Mouse (Mus musculus) ovary, adult 10 weeks (tissue): ENCODE results near the gene Slain2. TPM values are rescaled to one million over a fixed set of nuclear protein-coding genes. Genes with fewer than 3 reads are reported as not detected.

Experiments
- polyA plus RNA-seq: library from polyadenylated mRNA; stranded (reverse); fragments of 350-450 nt; fragmentation: Illumina TruSeq; extraction: RNeasy Lipid Tissue Mini Kit (QIAGEN cat#74804); gene quantifications from one replicate; pipeline ENCODE4 v1.2.3, GENCODE M21; 2014

The Slain2 gene
- 162 TPM for polyA plus RNA-seq

DNA sequence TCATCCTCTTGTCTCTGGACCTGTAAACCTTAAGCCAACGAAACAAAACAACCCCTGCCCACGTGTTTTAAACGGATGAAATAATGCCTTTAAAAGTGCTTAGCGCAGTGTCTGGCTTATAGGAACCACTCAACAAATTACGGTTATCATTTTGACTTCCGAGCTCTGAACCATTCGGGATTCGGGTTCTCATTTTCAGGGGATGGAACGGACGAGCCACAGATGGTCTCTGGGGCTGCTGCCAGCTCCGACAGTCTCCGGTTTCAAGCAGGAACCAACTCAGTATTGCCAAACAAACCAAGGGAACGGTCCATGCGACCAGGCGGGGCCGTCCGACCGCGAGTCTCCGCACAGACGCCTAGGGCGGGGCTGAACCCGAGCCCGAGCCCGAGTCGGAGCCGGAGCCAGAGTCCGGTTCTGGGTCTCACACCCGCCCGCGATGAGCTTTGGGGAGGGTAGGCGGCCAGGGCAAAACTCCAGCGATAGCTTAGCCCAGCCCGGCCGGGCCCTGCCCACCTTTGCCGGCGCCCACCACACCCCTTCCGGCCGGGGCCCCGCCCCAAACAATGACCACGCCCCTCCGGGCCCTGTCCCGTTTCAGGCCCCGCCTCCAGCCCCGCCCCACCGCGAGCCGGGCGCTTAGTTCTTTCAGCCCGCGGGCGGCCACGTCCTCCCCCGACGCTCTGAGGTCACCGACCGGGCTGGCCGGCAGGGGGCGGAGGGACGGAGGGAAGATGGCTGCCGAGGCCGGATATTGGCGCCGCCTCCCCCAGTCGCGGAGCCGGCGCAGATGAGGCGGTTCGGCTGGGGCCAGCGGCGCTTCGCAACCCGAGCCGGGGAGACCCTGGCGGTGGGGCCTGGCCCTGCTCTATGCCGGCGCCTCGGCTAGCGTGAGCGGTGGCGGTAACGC is at the start of gene Slain2:
Slain2 (plus strand) TSS at position 657 of the 910 bp plus-strand sequence.

DNA sequence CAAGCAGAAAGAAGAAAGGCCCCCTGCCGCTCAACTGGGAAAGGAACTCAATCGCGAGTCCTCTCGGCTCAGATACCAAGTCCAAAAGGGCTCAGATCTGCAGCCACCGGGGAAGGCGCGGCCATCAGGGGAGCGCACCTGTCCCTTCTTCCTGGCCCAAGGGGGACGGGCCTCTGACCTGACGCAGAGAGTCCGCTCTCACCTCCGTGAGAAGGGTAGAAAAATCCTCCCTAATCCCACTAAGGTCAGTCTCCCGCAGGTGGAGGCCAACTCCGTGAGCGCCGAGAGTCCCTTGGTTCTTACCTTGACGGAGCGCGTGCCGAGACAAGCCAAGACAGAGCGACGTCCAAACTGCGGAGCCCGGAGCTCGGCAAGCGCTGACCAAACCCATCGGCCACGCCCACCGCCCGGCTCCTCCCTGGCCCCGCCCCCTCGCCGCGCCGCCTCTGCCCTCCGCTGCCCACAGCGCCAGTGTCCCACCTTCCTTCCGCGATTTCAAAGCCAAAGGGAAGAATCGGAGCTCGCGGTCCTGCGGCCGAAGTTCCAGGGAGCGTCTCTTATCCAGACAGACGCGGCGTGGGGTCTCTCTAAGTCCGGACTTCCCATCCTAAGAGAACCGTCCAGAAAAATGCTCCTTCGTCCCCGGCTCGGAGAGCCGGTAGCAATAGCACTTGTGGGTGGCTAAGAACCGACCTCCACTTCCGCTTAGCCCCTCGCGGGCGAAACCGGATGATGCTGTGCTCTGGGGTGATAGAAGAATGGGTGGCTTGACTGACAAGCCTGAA is 45.8 kb upstream of the Slain2 start, which contains the start of gene Tec:
Tec (minus strand) TSS at position 393 of the 785 bp plus-strand sequence.

DNA sequence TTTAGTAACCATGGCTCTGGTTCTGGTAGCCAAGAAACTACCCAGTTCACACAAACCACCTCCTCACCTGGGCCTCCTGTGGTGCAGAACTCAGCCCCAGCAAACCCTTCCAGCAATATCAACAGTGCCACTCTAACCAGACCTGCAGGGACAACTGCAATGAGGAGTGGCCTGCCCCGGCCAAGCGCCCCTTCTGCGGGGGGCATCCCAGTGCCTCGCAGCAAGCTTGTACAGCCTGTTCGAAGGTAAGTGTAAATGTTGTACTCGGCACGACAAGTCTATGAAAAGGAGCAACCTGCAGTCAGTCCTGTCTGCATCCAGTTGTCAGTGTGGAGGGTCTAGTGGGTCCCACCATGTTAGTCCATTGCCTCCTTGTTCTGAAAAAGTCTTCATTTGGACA is 60.5 kb downstream of the Slain2 start, which contains the start of gene Gm10135:
Gm10135 (minus strand) TSS at position 101 of the 400 bp plus-strand sequence.

DNA sequence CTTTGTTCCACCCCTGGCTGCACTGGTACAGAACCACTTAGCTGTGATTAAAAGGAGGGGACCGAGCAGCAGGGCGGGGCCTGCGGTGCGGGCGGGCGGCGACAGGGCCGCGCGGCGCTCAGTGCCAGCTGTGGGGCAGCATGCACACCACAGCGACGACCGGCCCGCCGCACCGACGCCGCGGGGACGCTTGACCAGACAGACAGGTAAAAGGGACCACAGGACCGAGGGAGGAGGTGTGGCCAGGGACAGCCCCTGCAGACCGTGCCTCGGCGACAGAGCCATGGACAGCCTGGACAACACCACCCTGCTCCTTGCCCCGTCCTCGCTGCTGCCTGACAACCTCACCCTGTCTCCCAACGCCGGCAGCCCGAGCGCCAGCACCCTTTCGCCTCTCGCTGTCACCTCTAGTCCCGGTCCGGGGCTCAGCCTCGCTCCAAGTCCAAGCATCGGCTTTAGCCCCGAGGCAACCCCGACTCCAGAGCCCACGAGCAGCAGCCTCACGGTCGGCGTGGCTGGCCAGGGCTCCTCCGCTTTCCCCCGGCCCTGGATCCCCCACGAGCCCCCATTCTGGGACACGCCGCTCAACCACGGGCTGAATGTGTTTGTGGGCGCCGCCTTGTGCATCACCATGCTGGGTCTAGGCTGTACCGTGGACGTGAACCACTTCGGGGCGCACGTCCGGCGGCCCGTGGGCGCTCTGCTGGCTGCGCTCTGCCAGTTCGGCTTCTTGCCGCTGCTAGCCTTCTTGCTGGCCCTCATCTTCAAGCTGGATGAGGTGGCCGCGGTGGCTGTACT is 92.9 kb downstream of the Slain2 start, which contains the start of gene Slc10a4:
Slc10a4 (plus strand) TSS at position 100 of the 798 bp plus-strand sequence.

Other genes starting within 250 kb of the Slain2 start
- 1.3 TPM for gene Txk, start 161.5 kb upstream of the Slain2 start, polyA plus RNA-seq
- gene Tec, start 45.8 kb upstream of the Slain2 start, polyA plus RNA-seq: 12.0 TPM
- gene Gm10135, start 60.4 kb downstream of the Slain2 start, polyA plus RNA-seq: not detected
- not detected for gene Slc10a4, start 92.6 kb downstream of the Slain2 start, polyA plus RNA-seq